Mouse (Mus musculus): ENCODE data around the gene Tlcd2. TPM values are rescaled to one million over a fixed set of nuclear protein-coding genes. Genes with fewer than 3 reads are reported as not detected.

The Tlcd2 gene
- 1 to 10 TPM; 5.4 to 7.1 TPM for total RNA-seq (2021)

DNA sequence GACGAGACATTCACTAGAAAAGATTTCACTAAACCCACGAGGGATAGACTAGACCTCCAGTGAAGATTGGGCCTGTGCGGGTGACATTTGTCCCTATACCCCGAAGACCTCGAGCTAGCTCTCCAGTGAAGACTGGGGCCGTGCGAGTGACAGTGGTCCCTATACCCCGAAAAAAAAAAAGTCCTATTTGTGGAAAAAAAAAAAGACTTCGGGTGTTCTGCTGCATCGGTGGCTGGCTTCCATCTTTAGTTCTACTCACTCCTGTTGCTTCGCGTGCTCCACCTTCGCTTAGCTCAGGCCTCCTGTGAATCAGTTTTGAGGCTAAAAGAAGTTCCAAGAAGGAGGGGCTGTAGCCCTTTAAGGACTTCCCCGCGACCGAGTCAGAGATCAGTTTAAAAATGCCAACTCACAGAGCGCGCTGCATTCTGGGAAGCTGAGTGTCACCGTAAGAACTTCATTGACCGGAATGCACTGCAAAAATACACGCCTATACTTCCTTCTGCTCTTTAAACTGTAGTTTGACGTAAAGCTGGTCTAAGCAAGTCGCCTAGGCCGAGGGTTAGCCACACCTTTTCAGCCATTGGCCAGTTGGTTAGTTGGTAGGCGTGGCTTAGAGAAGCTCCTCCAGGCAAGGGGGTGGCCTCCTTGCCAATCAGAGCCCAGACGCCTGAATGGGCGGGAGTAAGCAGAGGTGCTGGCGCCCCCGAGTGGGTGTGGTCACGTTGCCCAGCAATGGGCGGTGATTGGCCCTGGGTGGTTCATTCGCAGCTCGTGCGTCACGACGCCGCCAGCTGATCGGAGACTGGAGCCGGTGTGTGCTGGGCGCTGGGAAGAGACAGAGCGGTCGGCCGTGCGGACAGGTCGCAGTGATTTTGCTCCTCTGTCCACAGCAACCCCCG, at the start of gene Tlcd2:
TSS of gene Tlcd2 (plus strand) at position 872 of the 899 bp plus-strand sequence.
- intact Hi-C loops (cut with DNase I): loop anchor here (5.0 kb wide), 1 partner anchor 191 kb away; the partner anchor contains the start of gene Myo1c

GRCm38 (mm10) chr11:75415096-75415495, 46.4 kb upstream of the Tlcd2 start:
- DNase-seq: no peak
- intact Hi-C loops (cut with DNase I): no loop called here

More for the DNA sequence above, at the start of gene Tlcd2:
- DNase-seq: peak; percentile 97 to 98

DNA sequence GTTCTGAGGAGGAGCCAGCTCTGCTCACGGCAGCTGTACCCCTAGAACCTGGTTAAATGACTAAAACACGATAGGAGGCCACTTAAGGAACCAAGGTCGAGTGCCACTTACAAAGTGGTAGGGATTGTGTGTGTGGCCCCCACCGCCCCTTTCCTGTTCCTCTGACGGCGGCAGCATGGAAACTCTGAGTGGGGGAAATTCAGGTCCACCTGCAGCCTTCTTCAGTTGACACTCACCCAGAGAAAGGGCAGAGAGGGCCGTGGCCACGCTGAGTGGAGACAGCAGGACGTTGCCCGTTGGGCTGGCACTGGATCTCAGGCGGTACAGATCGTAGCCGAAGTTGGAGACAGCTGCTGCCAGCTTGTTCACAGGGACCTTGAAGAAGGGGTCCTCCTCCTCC, 45.5 kb upstream of the Tlcd2 start:
- intact Hi-C loops (cut with DNase I): no loop called here
- DNase-seq: no peak

GRCm38 (mm10) chr11:75420037-75420436, 41.5 kb upstream of the Tlcd2 start:
- intact Hi-C loops (cut with DNase I): no loop called here
- no peak for DNase-seq

- intact Hi-C loops (cut with DNase I): no loop called here
- no peak for DNase-seq
Observed at GRCm38 (mm10) chr11:75420810-75421374, 40.6 kb upstream of the Tlcd2 start.

DNA sequence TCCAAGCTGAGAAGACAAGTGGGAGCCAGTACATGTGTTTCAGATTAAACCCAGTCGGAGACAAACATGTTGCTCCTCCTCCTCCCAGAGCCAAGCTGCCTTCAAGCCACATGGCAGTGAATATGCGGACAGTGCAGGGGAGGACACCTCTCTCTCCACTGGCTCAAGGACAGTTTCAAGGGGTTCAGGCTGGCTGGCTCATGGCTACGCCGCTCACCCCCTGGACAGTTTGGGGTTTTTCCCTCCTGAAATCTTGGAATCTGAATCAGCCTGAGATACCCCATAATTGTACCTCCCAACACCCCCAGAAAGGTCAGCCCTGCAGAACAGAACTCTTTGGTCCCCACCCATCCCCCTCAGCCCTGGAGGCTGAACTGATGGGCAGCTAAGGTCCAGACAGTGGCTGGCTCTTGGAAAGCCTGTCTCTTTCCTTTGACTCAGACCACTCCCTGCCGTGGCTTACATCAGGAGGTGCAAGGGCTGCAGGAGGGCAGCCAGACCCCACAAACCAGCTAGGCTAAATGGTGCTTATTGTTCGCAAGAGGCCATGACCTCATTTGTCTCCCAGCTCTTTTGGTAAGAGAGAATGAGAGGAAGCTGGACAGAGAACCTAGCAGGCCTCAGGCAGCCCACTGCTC, 40.0 kb upstream of the Tlcd2 start:
- peak in 1 of 2 experiments; percentile 17 for DNase-seq
- intact Hi-C loops (cut with DNase I): no loop called here

DNA sequence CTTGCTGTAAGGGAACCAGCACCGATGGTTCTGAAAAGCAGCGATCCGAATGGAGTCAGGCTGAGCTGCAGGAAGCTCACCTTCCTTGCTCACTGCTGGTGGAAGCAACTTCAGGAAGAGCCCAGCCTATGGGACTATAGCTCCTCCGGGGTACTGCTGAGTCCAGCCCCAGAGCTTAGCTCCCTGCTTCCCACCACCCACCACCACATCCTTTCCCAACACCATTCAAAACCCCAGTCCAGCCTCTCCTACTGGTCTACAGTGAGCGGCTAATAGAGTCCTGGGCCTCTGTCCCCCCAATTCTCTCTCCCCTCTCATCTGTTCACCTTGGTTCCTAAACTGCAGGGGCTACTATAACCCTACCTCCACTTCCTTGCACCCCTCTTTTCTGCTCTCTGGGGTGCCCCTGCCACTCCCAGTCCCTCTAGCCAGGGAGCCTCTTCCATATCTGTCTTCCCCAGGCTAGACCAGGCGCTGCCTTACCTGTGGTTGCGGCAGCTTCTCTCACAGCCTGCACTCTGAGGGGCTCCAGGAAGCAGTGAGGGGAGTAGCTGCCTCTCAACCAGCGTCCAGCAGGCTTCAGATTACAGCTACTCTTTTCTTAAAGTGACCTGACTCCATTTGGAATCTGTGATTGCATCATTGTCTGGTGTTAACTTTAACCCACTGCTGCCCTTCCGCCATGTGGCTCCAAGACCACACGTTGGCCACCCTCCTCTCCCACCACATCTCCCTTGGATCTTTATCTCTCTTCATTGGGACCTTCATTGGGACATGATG, 39.3 kb upstream of the Tlcd2 start, which contains the start of gene Serpinf1:
TSS of gene Serpinf1 (minus strand) at position 689 of the 780 bp plus-strand sequence.
- intact Hi-C loops (cut with DNase I): no loop called here
- no peak for DNase-seq

- intact Hi-C loops (cut with DNase I): no loop called here
- DNase-seq: no peak
Observed at GRCm38 (mm10) chr11:75423091-75423490, 38.4 kb upstream of the Tlcd2 start.

DNA sequence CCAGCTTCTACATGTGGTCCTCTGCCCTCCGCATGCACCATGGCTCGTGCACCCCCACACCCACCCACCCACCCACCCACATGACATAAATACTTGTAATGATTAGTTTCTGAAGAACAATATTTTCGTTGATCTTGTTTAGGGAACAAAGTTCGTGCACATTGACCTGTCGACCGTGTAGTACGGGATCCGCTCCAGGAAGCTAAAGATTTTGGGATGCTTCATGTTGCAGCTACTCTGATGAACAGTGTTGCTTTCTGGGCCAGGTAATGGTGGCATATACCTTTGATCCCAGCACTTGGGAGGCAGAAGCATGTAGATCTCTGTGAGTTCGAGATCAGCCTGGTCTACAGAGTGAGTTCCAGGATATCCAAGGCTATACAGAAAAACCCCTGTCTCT, 37.5 kb upstream of the Tlcd2 start:
- intact Hi-C loops (cut with DNase I): no loop called here

DNA sequence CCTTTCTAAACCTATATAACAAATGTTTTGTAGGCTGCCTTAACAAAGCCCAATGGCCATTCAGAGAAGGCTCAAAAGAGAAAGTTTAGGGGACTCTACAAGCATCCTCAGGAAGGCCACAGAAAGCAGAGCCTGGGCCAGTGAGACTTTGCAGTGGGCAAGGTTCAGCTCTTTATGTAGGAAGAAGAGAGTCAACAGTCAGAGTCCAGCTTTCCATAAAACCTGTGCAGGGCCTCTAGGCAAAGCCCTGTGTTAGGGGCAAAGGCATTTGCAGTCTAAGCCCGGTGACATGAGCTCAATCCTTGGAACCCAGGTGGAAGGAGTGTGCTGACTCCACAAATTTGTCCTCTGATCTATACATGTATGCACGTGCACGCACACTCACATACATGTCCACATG, 37.1 kb upstream of the Tlcd2 start:
- DNase-seq: no peak
- intact Hi-C loops (cut with DNase I): no loop called here

More for the DNA sequence above, 37.5 kb upstream of the Tlcd2 start:
- no peak for DNase-seq

- DNase-seq: no peak
- intact Hi-C loops (cut with DNase I): no loop called here
Observed at GRCm38 (mm10) chr11:75429019-75429705, 32.4 kb upstream of the Tlcd2 start.

- DNase-seq: no peak
- intact Hi-C loops (cut with DNase I): no loop called here
Observed at GRCm38 (mm10) chr11:75431307-75431706, 30.2 kb upstream of the Tlcd2 start.

DNA sequence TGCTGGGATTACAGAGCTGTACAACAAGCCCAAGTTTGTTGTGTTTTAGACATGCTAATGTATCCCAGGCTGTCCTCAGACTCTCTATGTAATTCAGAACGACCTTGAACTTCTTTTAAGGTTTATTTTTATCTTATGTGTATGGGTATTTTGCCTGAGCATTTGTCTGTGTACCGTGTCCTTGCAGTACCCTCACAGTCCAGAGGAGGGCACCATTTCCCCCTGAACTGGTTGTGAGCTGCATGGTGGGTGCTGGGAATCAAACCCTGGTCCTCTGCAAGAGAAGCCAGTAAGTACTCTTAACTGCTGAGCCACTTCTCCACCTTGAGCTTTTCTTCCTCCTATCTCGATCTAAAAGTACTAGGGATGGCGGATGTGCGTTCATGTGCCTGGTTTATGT, 27.4 kb upstream of the Tlcd2 start:
- intact Hi-C loops (cut with DNase I): no loop called here

DNA sequence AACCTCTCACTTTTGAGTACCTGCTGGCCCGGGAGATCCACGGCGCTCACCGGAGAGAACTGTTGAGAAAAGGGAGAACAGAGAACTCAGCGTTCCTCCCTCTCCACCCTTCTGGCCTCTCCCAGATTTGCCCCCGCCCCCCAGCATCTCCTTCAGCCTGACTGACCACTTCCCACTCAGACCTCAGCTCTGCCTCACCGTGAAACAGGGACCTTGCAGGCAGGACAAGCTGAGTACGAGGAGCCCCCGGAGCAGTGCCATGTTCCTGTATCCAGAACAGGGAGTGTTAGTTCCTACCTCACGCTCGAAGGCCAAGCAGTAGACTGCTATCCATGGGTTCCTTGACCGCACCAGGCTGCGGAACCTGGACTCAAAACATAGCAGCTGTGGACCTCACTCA, 23.3 kb upstream of the Tlcd2 start:
- intact Hi-C loops (cut with DNase I): no loop called here
- no peak for DNase-seq

More for the DNA sequence above, 27.4 kb upstream of the Tlcd2 start:
- DNase-seq: no peak

- intact Hi-C loops (cut with DNase I): no loop called here
Observed at GRCm38 (mm10) chr11:75438804-75439203, 22.7 kb upstream of the Tlcd2 start.

GRCm38 (mm10) chr11:75439363-75439762, 22.2 kb upstream of the Tlcd2 start, which contains the start of gene Serpinf2:
Gene Serpinf2 (minus strand): TSS chr11:75439591.
- DNase-seq: no peak

More at GRCm38 (mm10) chr11:75438804-75439203, 22.7 kb upstream of the Tlcd2 start:
- DNase-seq: no peak

GRCm38 (mm10) chr11:75439951-75440350, 21.6 kb upstream of the Tlcd2 start:
- intact Hi-C loops (cut with DNase I): no loop called here
- DNase-seq: no peak

More at GRCm38 (mm10) chr11:75439363-75439762, 22.2 kb upstream of the Tlcd2 start, which contains the start of gene Serpinf2:
- intact Hi-C loops (cut with DNase I): no loop called here

DNA sequence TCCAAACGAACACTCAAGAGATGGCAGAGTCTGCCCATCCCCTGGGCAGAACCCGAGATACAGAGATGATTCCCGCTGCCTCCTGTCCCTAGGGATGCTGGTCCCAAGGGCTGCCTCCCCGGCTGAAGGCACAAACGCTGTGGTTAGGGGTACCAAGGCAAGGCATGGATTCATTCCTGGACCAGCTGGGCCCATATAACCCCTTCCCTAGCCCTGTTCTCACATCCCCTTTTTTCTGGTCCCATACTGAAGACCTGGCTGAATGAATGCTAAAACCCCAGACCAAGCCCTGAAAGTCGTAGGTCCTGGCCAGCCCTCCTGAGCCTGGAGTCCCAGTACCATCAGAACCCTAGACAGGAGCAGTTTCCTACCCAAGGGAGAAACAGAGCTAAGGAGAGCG, 20.5 kb upstream of the Tlcd2 start:
- intact Hi-C loops (cut with DNase I): no loop called here
- DNase-seq: no peak

- DNase-seq: no peak
- intact Hi-C loops (cut with DNase I): no loop called here
Observed at GRCm38 (mm10) chr11:75441601-75442000, 19.9 kb upstream of the Tlcd2 start.

DNA sequence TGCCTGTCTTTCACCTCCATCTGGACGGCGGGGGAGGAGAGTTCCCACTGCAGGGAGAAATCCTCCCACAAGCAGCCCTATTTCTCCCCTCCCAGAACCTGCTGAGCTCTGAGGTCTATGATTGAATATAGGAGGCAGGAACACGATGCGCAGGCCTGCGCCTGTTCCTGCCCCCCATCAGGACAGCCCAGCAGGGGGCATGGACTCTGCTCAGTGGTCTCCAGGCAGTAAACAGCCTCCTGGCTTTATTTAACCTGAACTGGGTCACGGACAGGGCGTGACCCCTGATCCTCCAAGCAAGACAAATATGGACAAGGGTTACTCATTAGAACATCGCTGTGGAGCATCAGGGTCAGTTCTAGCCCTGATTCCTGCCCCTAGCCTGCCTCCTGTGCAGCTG, 17.8 kb upstream of the Tlcd2 start:
- intact Hi-C loops (cut with DNase I): no loop called here
- DNase-seq: no peak
